Mouse (Mus musculus) midbrain, embryonic 13.5 days (tissue): ENCODE measurements around the gene Mrpl4. TPM values are rescaled to one million over a fixed set of nuclear protein-coding genes. Genes with fewer than 3 reads are reported as not detected.
"Not testable (repeated sequence)": the region's sequence is repeated elsewhere in the genome, so short reads cannot be mapped to it uniquely, and the experiment has no call there.

Experiments
- ATAC-seq: fragments of 200-750 bp; cut with Nextera tagmentation; 2 replicates; pipeline ENCODE4 v1.8.0; 2017; ENCODE audit warnings: mild to moderate bottlenecking, moderate TSS enrichment, moderate library complexity
- H3K27ac ChIP-seq: fragments of 300-500 bp; sonication (generic); 2 replicates; pipeline ENCODE4 v1.5.1; 2015; ENCODE audit warnings: inconsistent platforms, mild to moderate bottlenecking, moderate library complexity
- H3K27me3 ChIP-seq: fragments of 300-500 bp; sonication (generic); 2 replicates; pipeline ENCODE4 v1.6.1; 2015; ENCODE audit warnings: mild to moderate bottlenecking, inconsistent platforms
- H3K36me3 ChIP-seq: fragments of 300-500 bp; sonication (generic); 2 replicates; pipeline ENCODE4 v1.6.1; 2015; ENCODE audit warnings: mild to moderate bottlenecking, inconsistent platforms
- H3K4me1 ChIP-seq: fragments of 300-500 bp; sonication (generic); replicated peaks from 2 replicates; pipeline ENCODE4 v1.6.1; 2015; ENCODE audit warnings: inconsistent platforms
- H3K4me2 ChIP-seq: fragments of 300-500 bp; sonication (generic); replicated peaks from 2 replicates; pipeline ENCODE4 v1.6.1; 2015; ENCODE audit warnings: moderate library complexity, mild to moderate bottlenecking, inconsistent platforms
- H3K4me3 ChIP-seq: fragments of 300-500 bp; sonication (generic); replicated peaks from 2 replicates; pipeline ENCODE4 v1.5.1; 2015; ENCODE audit warnings: mild to moderate bottlenecking, inconsistent platforms
- H3K9ac ChIP-seq: fragments of 300-500 bp; sonication (generic); replicated peaks from 2 replicates; pipeline ENCODE4 v1.6.1; 2015; ENCODE audit warnings: mild to moderate bottlenecking, inconsistent platforms
- H3K9me3 ChIP-seq: fragments of 300-500 bp; sonication (generic); 2 replicates; pipeline ENCODE4 v1.6.1; 2016; ENCODE audit warnings: mild to moderate bottlenecking, inconsistent platforms
- WGBS: fragments of 180-500 bp; shearing (Covaris S2); methylation state at CpG from one replicate; pipeline ENCODE4 v1.1.7; 2015; 5-methylcytosine and 5-hydroxymethylcytosine counted together
- polyA plus RNA-seq: library from polyadenylated mRNA; unstranded; fragments of >200 nt; fragmentation: Nextera tagmentation; extraction: Ambion mirVana; gene quantifications from 2 replicates; pipeline ENCODE4 v1.2.1, GENCODE M21; 2015

Mrpl4 gene
- polyA plus RNA-seq, 1 experiment from 2014 or later = 102 TPM

- H3K27ac ChIP-seq, H3K4me3 ChIP-seq, ATAC-seq, H3K4me2 ChIP-seq, H3K9ac ChIP-seq, H3K9me3 ChIP-seq: not testable (repeated sequence)
- peaks cover 10% of the 10 kb centered on the region for H3K4me1 ChIP-seq
- H3K27me3 ChIP-seq = peaks cover 33% of the 10 kb centered on the region
- peaks cover 35% of the 10 kb centered on the region for H3K36me3 ChIP-seq
- 75% methylated on average over 9 of the region's 9 CpGs for WGBS
Measured at GRCm38 (mm10) chr9:21010939-21011541, 8.5 kb downstream of the Mrpl4 start.

DNA sequence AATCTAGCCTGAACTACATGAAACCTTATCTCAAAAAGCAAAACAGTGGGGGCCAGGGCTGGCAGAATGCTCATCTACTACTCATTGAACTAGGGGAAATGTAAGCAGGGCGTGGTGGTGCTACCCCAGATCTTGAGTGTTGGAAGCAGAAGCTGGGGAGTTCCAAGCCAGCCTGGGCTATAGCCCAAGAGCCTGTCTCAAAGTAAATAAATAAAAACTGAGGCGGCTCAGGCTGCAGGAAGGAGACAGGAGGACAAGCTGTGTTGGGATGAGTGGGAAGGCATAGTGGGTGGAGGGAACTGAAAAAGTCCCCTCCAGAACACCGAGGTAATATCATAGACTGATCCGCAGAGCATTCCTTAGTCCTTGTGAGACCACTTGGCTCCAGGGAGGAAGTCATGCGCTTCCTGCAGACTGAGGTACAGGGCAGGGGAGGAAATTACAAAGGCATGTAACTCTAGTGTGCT lies 9.3 kb downstream of the Mrpl4 start:
- Histone ChIP-seq H3K27me3 (peaks cover 42% of the 10 kb centered on the region), H3K36me3 (peaks cover 27% of the 10 kb centered on the region), H3K27ac (no peak overlapping the region), H3K4me2 (no peak overlapping the region), H3K9ac (no peak overlapping the region), H3K4me1 (peaks cover 10% of the 10 kb centered on the region), H3K4me3 (no peak overlapping the region), H3K9me3 (no peaks in the 10 kb centered on the region)
- no peak for ATAC-seq
- 74% methylated on average over 5 of the region's 5 CpGs for WGBS

DNA sequence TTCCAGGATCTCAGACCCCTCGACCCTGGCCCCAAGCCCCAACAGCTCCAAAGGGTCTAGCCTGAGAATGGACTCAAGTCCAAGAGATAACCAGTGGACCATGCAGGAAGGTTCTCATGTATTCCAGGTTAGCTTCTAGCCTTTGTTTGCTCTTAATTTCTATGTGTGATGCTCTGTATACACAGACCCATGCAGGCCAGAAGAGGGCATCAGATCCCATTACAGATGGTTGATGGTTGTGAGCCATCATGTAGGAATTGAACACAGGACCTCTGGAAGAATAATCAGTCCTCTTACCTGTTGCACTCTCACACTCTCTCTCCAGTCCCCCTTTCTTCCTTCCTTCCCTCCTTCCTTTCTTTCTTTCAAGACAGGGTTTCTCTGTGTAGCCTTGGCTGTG lies 9.8 kb downstream of the Mrpl4 start:
- H3K9ac ChIP-seq = no peak overlapping the region
- peaks cover 10% of the 10 kb centered on the region for H3K4me1 ChIP-seq
- H3K9me3 ChIP-seq = no peaks in the 10 kb centered on the region
- peaks cover 46% of the 10 kb centered on the region for H3K27me3 ChIP-seq
- H3K4me2 ChIP-seq = no peak overlapping the region
- 59% methylated on average over 1 of the region's 1 CpGs for WGBS
- ATAC-seq = no peak
- no peak overlapping the region for H3K27ac ChIP-seq
- H3K36me3 ChIP-seq = peaks cover 23% of the 10 kb centered on the region
- no peak overlapping the region for H3K4me3 ChIP-seq

DNA sequence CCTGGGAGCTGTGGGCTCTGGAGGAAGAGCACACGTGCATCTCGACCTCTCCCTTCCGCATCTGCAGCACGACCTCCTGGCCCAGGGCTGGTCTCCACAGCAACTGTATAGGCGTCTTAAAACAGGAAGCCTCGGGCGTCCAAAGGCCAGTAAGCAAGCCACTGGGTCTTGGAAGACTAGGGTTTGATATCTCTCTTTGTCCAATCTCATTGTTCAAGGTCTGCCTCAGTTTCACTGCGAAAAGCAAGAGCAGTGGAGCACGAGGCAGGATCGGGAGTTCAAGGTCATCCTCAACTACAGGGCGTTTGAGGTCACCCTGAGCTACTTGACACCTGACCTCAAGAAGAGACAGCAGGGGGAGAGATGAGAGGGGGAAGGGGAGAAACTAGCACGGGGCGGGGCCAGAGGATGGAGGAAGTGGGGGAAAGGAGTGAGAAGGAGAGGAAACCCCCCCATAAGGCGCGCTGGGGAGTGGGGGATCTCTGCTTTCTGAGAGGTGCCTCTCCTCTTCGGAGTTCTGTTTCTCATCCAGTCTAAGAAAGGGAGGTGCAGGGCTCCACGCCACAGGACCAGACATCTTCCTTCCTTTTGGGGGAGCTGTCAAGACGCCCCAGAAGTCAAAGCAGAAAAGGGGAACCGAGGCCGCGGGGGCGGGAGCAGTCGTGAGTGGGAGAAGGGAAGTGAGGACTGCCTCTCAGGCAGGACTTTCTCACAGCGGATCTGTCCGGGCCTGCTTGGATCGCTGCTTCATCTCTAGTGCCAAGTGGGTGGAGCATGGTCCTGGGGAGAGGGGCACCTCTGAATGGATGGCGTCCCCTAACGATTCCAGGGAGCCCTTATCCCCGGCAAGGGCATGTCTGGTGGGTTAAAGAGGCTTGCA lies 12.4 kb downstream of the Mrpl4 start:
- peak overlapping the region; percentile 4 for H3K4me3 ChIP-seq
- 0 out of 2 replicates have a peak overlapping the region, but pooled peaks have one; percentile 20 for H3K9ac ChIP-seq
- peaks cover 66% of the 10 kb centered on the region for H3K27me3 ChIP-seq
- no peak for ATAC-seq
- no peak overlapping the region for H3K27ac ChIP-seq
- H3K4me1 ChIP-seq = peaks cover 10% of the 10 kb centered on the region
- no peaks in the 10 kb centered on the region for H3K36me3 ChIP-seq
- 3% methylated on average over 28 of the region's 29 CpGs for WGBS
- H3K9me3 ChIP-seq = no peaks in the 10 kb centered on the region
- peak overlapping the region; percentile 37 for H3K4me2 ChIP-seq

- WGBS = under 1% methylated on average over 30 of the region's 30 CpGs
- Histone ChIP-seq H3K4me2 (peak within 1 kb of the TSS; percentile 37), H3K9ac (0 out of 2 replicates have a peak within 1 kb of the TSS, but pooled peaks have one; percentile 20), H3K9me3 (no peaks in the 10 kb centered on the region), H3K4me3 (peak within 1 kb of the TSS; percentile 4), H3K4me1 (peaks cover 10% of the 10 kb centered on the region), H3K27ac (no peak within 1 kb of the TSS), H3K27me3 (peaks cover 66% of the 10 kb centered on the region), H3K36me3 (no peaks in the 10 kb centered on the region)
- ATAC-seq = no peak
Measured at GRCm38 (mm10) chr9:21015571-21016130, 13.1 kb downstream of the Mrpl4 start, which contains the start of gene Icam1. TSS of gene Icam1 (plus strand) at chr9:21015985.

DNA sequence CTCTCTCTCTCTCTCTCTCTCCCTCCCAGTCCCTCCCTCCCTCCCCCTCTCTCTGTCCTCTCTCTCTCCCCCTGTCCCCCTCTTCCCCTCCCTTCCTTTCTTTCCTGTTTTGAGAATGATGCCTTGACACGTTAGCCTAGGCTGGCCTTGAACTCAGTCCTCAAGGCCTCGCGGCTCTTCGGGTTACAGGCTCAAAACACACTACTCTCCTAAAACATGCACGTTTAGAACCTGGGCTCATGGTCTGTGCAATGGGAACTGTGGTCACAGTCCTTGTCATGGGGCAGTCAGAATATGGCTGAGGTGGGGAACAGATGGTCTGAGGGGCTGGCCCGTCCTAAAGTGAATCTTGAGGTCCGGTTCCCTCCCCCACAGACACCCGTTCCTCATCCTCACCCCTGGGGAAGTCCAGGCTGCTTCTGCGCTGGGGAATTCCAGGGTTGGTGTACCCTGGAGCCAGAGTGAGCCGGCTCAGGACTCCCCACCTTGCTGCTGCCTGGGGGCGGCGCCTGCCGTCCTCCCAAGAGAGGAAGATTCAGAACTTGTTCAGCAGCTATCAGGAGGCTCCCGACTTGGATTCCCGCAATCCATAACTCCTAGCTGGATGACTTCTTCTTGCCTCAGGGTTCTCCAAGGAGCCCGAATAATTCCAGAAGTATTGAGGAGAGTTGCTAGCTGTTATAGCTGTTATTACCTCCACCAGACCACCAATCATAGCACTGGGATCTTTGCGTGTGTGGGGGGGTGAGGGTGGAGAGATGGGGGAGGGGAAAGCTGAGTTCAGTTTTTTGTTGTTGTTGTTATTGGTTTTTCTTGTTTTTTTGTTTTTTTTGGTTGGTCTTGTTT lies 14.0 kb downstream of the Mrpl4 start:
- peaks cover 67% of the 10 kb centered on the region for H3K27me3 ChIP-seq
- no peak overlapping the region for H3K9ac ChIP-seq
- 5% methylated on average over 17 of the region's 17 CpGs for WGBS
- peaks cover 10% of the 10 kb centered on the region for H3K4me1 ChIP-seq
- H3K36me3 ChIP-seq = no peaks in the 10 kb centered on the region
- no peak for ATAC-seq
- no peak overlapping the region for H3K4me2 ChIP-seq
- no peaks in the 10 kb centered on the region for H3K9me3 ChIP-seq
- no peak overlapping the region for H3K27ac ChIP-seq
- no peak overlapping the region for H3K4me3 ChIP-seq

- Histone ChIP-seq H3K4me2 (no peak overlapping the region), H3K4me3 (no peak overlapping the region), H3K9me3 (no peaks in the 10 kb centered on the region), H3K36me3 (no peaks in the 10 kb centered on the region), H3K27me3 (peaks cover 70% of the 10 kb centered on the region), H3K27ac (no peak overlapping the region), H3K9ac (no peak overlapping the region), H3K4me1 (peaks cover 10% of the 10 kb centered on the region)
- no peak for ATAC-seq
- WGBS = 38% methylated on average over 4 of the region's 4 CpGs
Measured at GRCm38 (mm10) chr9:21017177-21017575, 14.6 kb downstream of the Mrpl4 start.

DNA sequence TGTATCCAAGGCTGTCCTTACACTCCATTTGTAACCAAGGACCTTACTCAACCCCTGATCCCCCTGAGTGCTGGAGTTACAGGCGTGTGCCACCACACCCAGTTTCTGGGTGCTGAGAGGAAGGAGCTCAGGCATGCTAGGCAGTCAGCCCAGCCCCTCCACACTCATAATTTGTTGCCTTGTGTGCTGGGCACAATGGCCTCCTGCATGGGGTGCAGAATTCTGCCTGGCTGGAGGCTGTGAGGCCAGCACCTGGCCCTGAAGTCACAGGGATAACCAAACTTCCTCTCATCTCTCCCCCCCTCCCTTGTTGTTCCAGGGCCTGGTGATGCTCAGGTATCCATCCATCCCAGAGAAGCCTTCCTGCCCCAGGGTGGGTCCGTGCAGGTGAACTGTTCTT lies 16.1 kb downstream of the Mrpl4 start:
- 80% methylated on average over 2 of the region's 2 CpGs for WGBS
- H3K9ac ChIP-seq = no peak overlapping the region
- no peak overlapping the region for H3K4me3 ChIP-seq
- ATAC-seq = no peak
- peaks cover 67% of the 10 kb centered on the region for H3K27me3 ChIP-seq
- no peak overlapping the region for H3K27ac ChIP-seq
- peaks cover 10% of the 10 kb centered on the region for H3K4me1 ChIP-seq
- no peak overlapping the region for H3K4me2 ChIP-seq
- no peaks in the 10 kb centered on the region for H3K36me3 ChIP-seq
- H3K9me3 ChIP-seq = no peaks in the 10 kb centered on the region

- WGBS = 74% methylated on average over 3 of the region's 3 CpGs
- no peak for ATAC-seq
- Histone ChIP-seq H3K4me3 (no peak overlapping the region), H3K4me2 (no peak overlapping the region), H3K9me3 (no peaks in the 10 kb centered on the region), H3K36me3 (no peaks in the 10 kb centered on the region), H3K4me1 (no peaks in the 10 kb centered on the region), H3K27me3 (peaks cover 51% of the 10 kb centered on the region), H3K9ac (no peak overlapping the region), H3K27ac (no peak overlapping the region)
Measured at GRCm38 (mm10) chr9:21021363-21021762, 18.8 kb downstream of the Mrpl4 start.

DNA sequence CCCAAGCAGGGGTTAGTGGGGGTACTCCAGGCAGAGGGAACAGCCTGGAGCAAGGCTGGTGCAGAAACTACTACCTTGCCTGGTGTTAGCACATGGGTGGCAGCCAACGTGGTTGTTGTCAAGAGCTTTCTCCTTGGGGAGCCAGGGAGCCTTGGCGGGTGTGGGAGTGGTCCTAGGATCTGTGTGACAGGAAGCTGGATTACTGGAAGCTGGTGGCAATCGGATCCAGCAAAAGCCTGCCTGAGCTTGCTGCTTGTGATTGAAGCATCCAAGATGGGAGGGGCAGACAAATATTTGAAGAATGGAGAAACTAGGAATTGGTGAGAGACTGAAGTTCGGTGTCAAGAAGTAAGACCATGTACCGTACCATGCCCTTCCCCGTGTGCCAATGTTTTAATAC lies 19.8 kb downstream of the Mrpl4 start:
- H3K9me3 ChIP-seq = no peaks in the 10 kb centered on the region
- H3K4me3 ChIP-seq = no peak overlapping the region
- H3K36me3 ChIP-seq = no peaks in the 10 kb centered on the region
- H3K27ac ChIP-seq = no peak overlapping the region
- no peaks in the 10 kb centered on the region for H3K4me1 ChIP-seq
- H3K9ac ChIP-seq = no peak overlapping the region
- no peak overlapping the region for H3K4me2 ChIP-seq
- WGBS = 68% methylated on average over 6 of the region's 6 CpGs
- no peak for ATAC-seq
- peaks cover 50% of the 10 kb centered on the region for H3K27me3 ChIP-seq

DNA sequence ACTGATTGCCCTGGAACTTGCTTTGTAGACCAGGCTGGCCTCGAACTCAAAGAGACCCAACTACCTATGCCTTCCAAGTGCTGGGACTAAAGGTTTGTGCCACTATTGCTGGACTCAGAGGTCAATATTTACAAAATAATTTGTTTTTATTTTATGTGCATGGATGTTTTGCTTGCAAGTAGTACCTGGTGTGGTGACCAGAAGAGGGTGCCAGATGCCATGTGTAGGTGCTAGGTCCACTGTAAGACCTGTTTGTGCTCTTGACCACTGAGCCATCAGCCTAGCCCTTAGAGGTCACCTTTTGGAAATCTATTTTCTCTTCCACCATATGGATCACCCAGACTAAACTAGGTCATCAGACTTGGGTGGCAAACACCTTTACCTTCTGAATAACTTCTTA lies 20.2 kb downstream of the Mrpl4 start:
- no peaks in the 10 kb centered on the region for H3K36me3 ChIP-seq
- no peak overlapping the region for H3K4me3 ChIP-seq
- no peaks in the 10 kb centered on the region for H3K9me3 ChIP-seq
- WGBS = 84% methylated on average over 1 of the region's 1 CpGs
- ATAC-seq = no peak
- no peak overlapping the region for H3K9ac ChIP-seq
- no peak overlapping the region for H3K27ac ChIP-seq
- no peaks in the 10 kb centered on the region for H3K4me1 ChIP-seq
- peaks cover 50% of the 10 kb centered on the region for H3K27me3 ChIP-seq
- H3K4me2 ChIP-seq = no peak overlapping the region
